Mouse (Mus musculus) CH12.LX (cell line): ENCODE results near the gene Acoxl.

Experiments
- CTCF ChIP-seq, 2 experiments: IDR thresholded peaks in 1 of 2; conservative IDR thresholded peaks in 1 of 2; 2 replicates each; pipeline ENCODE4 v1.5.1; 2011 to 2012; ENCODE audit warnings: low read depth in 2 of 2, low read length in 2 of 2, improper control_type of control experiment in 1 of 2, inconsistent platforms in 1 of 2, mild to moderate bottlenecking in 1 of 2, moderate library complexity in 1 of 2
- ELF1 ChIP-seq: IDR thresholded peaks from 2 replicates; pipeline ENCODE4 v1.6.1; 2014; ENCODE audit warnings: low read depth, mild to moderate bottlenecking, inconsistent platforms, low read length, improper control_type of control experiment
- GABPA ChIP-seq: IDR thresholded peaks from 2 replicates; pipeline ENCODE4 v1.6.1; 2012; ENCODE audit warnings: low read depth, low read length, improper control_type of control experiment, inconsistent platforms; ENCODE audit not compliant: insufficient replicate concordance
- MAFK ChIP-seq: IDR thresholded peaks from 2 replicates; pipeline ENCODE4 v1.6.1; 2011; ENCODE audit warnings: low read length, improper control_type of control experiment; ENCODE audit not compliant: insufficient replicate concordance
- POLR2A ChIP-seq: IDR thresholded peaks from 2 replicates; pipeline ENCODE4 v1.6.1; 2011; ENCODE audit warnings: low read depth, mild to moderate bottlenecking, improper control_type of control experiment, low read length

DNA sequence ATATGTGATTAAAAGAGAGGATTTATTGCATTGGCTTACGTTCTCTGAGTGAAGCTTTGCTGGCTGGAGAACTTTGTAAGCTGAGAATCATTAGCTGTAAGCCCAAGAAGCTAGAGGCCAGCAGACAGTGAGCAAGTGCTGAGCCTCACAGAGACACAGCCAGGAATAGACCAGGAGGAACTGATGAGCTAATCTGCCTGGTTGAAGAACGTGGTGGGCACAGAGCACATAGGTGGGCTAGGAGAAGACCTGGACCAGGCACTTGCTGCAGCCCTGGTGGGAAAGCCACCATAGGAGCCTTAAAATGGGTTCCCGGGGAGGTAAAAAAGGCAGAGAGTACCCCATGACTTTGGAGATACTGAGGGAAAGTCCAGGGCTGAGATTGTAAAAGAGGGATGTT, 228.5 kb downstream of the Acoxl start:
- no peak for TF ChIP-seq MAFK
- no peak for TF ChIP-seq POLR2A
- TF ChIP-seq GABPA, result no peak
- no peak for TF ChIP-seq ELF1
- TF ChIP-seq CTCF (conservative IDR thresholded peaks at IDR 0.05 in 1 of 2, IDR thresholded peaks at IDR 0.05 in 1 of 2; ENCODE audit: low read depth in 2 of 2, low read length in 2 of 2), result no peak
